Mouse (Mus musculus): ENCODE results near the gene Myof.
A peak's percentile ranks its signal among the peaks of the same experiment; 100 is the strongest.

Gene Myof

GRCm38 (mm10) chr19:37873499-37873898, 169.9 kb downstream of the Myof start:
- no peak for DNase-seq (ENCODE audit: low spot score)

GRCm38 (mm10) chr19:37867592-37867991, 175.8 kb downstream of the Myof start:
- DNase-seq (ENCODE audit: low spot score) = no peak

- no peak for DNase-seq (ENCODE audit: low spot score)
These were observed 176.4 kb downstream of the Myof start for GRCm38 (mm10) chr19:37866994-37867393.

GRCm38 (mm10) chr19:37861171-37861570, 182.2 kb downstream of the Myof start:
- DNase-seq (ENCODE audit: low spot score) = no peak

- DNase-seq (ENCODE audit: low spot score) = no peak
These were observed 183.1 kb downstream of the Myof start for GRCm38 (mm10) chr19:37860267-37860666.

GRCm38 (mm10) chr19:37858406-37859081, 184.8 kb downstream of the Myof start:
- DNase-seq (ENCODE audit: low spot score) = no peak

DNA sequence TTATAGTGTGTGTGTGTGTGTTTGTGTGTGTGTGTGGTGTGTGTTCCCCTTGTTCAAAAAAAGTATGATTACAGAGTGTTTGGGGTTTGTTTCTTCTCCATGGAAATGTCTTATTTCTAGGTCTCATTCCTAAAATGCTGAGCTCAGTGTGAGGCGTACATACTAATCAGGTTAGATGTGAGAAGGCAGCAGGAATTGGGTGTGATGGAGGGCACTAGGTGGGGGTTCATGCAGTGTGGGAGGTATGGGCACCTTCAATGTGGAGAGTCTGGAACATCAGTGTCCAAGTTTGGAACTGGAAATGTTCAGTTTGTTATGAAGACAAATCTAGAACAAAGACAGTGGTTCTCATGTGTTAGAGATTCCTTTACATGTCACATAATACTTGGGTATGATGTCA, 191.3 kb downstream of the Myof start:
- no peak for DNase-seq (ENCODE audit: low spot score)

DNA sequence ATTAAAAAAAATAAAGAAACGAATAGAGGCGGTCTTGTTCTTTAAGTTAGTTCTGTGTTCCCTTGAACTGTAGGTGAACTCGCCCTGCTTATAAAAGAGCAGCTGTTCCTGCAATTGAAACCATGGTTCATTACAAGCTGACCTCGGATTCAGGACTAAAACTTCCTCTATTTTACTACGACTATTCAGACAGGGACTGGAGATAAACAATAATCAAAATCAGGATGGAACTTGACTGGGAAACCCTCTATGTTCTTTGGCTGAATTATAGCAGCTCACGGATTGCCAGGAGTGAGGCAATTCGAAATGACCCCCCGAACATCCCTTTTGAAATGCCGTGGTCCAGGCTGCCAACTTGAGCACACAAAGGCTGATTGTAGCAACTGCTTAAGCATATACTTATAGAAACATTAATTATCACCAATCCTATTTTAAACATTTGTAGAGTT, 191.8 kb downstream of the Myof start:
- peak; percentile 43 for DNase-seq (ENCODE audit: low spot score)
